Mouse (Mus musculus): ENCODE results near the gene Inpp1. TPM values are rescaled to one million over a fixed set of nuclear protein-coding genes. Genes with fewer than 3 reads are reported as not detected.

Inpp1 gene
- polyA plus RNA-seq, 1 experiment from 2014 or later = 5.3 TPM

Other genes with a start within 250 kb of the Inpp1 start
- 1.3 and 1.5 TPM in 2 replicates for gene Nemp2, start 187.0 kb downstream of the Inpp1 start, polyA plus RNA-seq (2015; fragmentation: Nextera tagmentation; extraction: Ambion mirVana)
- gene Mfsd6, start 90.2 kb downstream of the Inpp1 start, polyA plus RNA-seq (2015; fragmentation: Nextera tagmentation; extraction: Ambion mirVana) = 0.49 and 0.61 TPM in 2 replicates
- gene Hibch, start 27.2 kb upstream of the Inpp1 start, polyA plus RNA-seq (2015; fragmentation: Nextera tagmentation; extraction: Ambion mirVana) = 14.8 and 16.7 TPM in 2 replicates
- gene 1700019D03Rik, start 202.5 kb upstream of the Inpp1 start, polyA plus RNA-seq (2015; fragmentation: Nextera tagmentation; extraction: Ambion mirVana) = 8.0 and 12.2 TPM in 2 replicates
- 0.06 and 0.26 TPM in 2 replicates for gene Mstn, start 244.0 kb upstream of the Inpp1 start, polyA plus RNA-seq (2015; fragmentation: Nextera tagmentation; extraction: Ambion mirVana)